Mouse (Mus musculus): ENCODE data around the gene Pdgfc. TPM values are rescaled to one million over a fixed set of nuclear protein-coding genes. Genes with fewer than 3 reads are reported as not detected.

The Pdgfc gene
- polyA plus RNA-seq, 1 experiment from 2014 or later, result 5.0 TPM

GRCm38 (mm10) chr3:81051522-81051921, 15.3 kb downstream of the Pdgfc start:
- Histone ChIP-seq H3K9me3 (no peaks in the 10 kb centered on the region), H3K4me1 (peaks cover 11% of the 10 kb centered on the region; the same call in 1 of the 2 replicates)
- ATAC-seq (ENCODE audit: extremely low read depth, insufficient number of reproducible peaks, low FRiP score, low TSS enrichment), result no peak

GRCm38 (mm10) chr3:81052422-81052821, 16.2 kb downstream of the Pdgfc start:
- no peak for ATAC-seq (ENCODE audit: extremely low read depth, insufficient number of reproducible peaks, low FRiP score, low TSS enrichment)

More at GRCm38 (mm10) chr3:81051522-81051921, 15.3 kb downstream of the Pdgfc start:
- Histone ChIP-seq H3K4me3 (no peak overlapping the region), H3K9ac (no peak overlapping the region), H3K27me3 (replicated peaks) (no peaks in the 10 kb centered on the region), H3K36me3 (no peaks in the 10 kb centered on the region), H3K27ac (replicated peaks) (no peak overlapping the region), H3K4me2 (no peak overlapping the region)

GRCm38 (mm10) chr3:81054074-81054473, 17.9 kb downstream of the Pdgfc start:
- H3K9ac ChIP-seq, result no peak overlapping the region
- H3K9me3 ChIP-seq, result no peaks in the 10 kb centered on the region
- no peak overlapping the region for H3K4me3 ChIP-seq

More at GRCm38 (mm10) chr3:81052422-81052821, 16.2 kb downstream of the Pdgfc start:
- H3K36me3 ChIP-seq, result no peaks in the 10 kb centered on the region
- no peak overlapping the region for H3K9ac ChIP-seq
- H3K4me1 ChIP-seq, result peaks cover 5% of the 10 kb centered on the region; the same call in 1 of the 2 replicates
- H3K27ac ChIP-seq (replicated peaks), result no peak overlapping the region
- WGBS, result 82% methylated on average over 6 of the region's 6 CpGs
- H3K9me3 ChIP-seq, result no peaks in the 10 kb centered on the region
- no peaks in the 10 kb centered on the region for H3K27me3 ChIP-seq (replicated peaks)
- H3K4me3 ChIP-seq, result no peak overlapping the region
- H3K4me2 ChIP-seq, result no peak overlapping the region

GRCm38 (mm10) chr3:81057719-81058118, 21.5 kb downstream of the Pdgfc start:
- Histone ChIP-seq H3K27me3 (replicated peaks) (no peaks in the 10 kb centered on the region), H3K9ac (no peak overlapping the region), H3K36me3 (no peaks in the 10 kb centered on the region), H3K9me3 (no peaks in the 10 kb centered on the region), H3K4me2 (no peak overlapping the region), H3K27ac (replicated peaks) (no peak overlapping the region), H3K4me1 (peaks cover 8% of the 10 kb centered on the region; the same call in 1 of the 2 replicates), H3K4me3 (no peak overlapping the region)
- ATAC-seq (ENCODE audit: extremely low read depth, insufficient number of reproducible peaks, low FRiP score, low TSS enrichment), result no peak
- WGBS, result 73% methylated on average over 1 of the region's 1 CpGs

More at GRCm38 (mm10) chr3:81054074-81054473, 17.9 kb downstream of the Pdgfc start:
- Histone ChIP-seq H3K4me1 (peaks cover 14% of the 10 kb centered on the region; the same call in 1 of the 2 replicates), H3K27ac (replicated peaks) (no peak overlapping the region), H3K36me3 (no peaks in the 10 kb centered on the region), H3K4me2 (no peak overlapping the region), H3K27me3 (replicated peaks) (no peaks in the 10 kb centered on the region)
- no peak for ATAC-seq (ENCODE audit: extremely low read depth, insufficient number of reproducible peaks, low FRiP score, low TSS enrichment)

DNA sequence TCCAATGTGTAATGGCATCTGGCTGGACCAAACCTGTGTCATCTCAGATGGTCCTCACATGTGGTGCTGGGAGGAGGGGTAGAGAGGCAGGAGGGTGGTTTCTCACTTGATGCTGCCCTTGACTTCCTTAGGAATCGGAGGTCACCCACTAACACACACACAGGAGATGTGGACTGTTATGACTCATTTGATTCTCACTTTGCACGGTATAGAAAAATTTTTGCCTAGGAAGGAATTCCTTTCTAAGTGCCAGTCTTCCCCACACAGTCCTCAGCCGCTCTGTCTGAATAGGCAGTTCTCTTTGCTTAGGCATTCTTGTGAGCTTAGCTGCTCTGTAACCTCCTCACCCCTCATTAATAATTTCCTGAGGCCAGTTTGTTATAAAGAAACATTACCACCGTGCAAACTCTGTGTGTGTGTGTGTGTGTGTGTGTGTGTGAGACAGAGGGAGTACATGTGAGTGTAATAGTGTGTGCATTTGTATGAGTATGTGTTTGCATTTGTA, 22.4 kb downstream of the Pdgfc start:
- no peaks in the 10 kb centered on the region for H3K9me3 ChIP-seq
- whole genome bisulfite sequencing, result 43% methylated on average over 4 of the region's 4 CpGs
- H3K4me3 ChIP-seq, result no peak overlapping the region
- no peak overlapping the region for H3K9ac ChIP-seq
- H3K4me2 ChIP-seq, result no peak overlapping the region
- H3K27ac ChIP-seq (replicated peaks), result no peak overlapping the region
- ATAC-seq (ENCODE audit: extremely low read depth, insufficient number of reproducible peaks, low FRiP score, low TSS enrichment), result no peak
- H3K4me1 ChIP-seq, result peaks cover 8% of the 10 kb centered on the region; the same call in 1 of the 2 replicates
- no peaks in the 10 kb centered on the region for H3K36me3 ChIP-seq
- no peaks in the 10 kb centered on the region for H3K27me3 ChIP-seq (replicated peaks)

DNA sequence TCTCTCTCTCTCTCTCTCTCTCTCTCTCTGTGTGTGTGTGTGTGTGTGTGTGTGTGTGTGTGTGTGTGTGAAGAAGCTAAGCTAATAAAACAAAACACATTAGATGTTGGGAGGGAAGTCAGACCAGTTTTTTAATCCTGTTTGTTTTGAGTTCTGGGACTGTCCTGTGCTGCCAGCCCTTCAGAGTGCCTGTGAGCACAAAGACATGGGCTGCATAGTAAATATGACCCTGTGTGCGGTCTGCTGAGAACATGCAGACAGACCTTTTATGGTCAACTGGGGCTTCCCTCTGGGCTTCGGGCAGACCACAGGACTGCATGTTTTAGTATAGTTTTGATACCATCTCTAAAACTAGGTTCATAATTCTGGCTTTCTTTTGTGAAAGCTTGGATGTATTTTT, 32.3 kb downstream of the Pdgfc start:
- H3K9ac ChIP-seq, result no peak overlapping the region
- H3K36me3 ChIP-seq, result no peaks in the 10 kb centered on the region
- H3K9me3 ChIP-seq, result no peaks in the 10 kb centered on the region
- H3K27ac ChIP-seq (replicated peaks), result no peak overlapping the region
- WGBS, result 44% methylated on average over 2 of the region's 2 CpGs
- no peaks in the 10 kb centered on the region for H3K27me3 ChIP-seq (replicated peaks)
- ATAC-seq (ENCODE audit: extremely low read depth, insufficient number of reproducible peaks, low FRiP score, low TSS enrichment), result no peak
- no peak overlapping the region for H3K4me2 ChIP-seq
- no peak overlapping the region for H3K4me3 ChIP-seq
- no peaks in the 10 kb centered on the region for H3K4me1 ChIP-seq

- no peaks in the 10 kb centered on the region for H3K27me3 ChIP-seq (replicated peaks)
Measured at GRCm38 (mm10) chr3:81101136-81101535, 64.9 kb downstream of the Pdgfc start.

DNA sequence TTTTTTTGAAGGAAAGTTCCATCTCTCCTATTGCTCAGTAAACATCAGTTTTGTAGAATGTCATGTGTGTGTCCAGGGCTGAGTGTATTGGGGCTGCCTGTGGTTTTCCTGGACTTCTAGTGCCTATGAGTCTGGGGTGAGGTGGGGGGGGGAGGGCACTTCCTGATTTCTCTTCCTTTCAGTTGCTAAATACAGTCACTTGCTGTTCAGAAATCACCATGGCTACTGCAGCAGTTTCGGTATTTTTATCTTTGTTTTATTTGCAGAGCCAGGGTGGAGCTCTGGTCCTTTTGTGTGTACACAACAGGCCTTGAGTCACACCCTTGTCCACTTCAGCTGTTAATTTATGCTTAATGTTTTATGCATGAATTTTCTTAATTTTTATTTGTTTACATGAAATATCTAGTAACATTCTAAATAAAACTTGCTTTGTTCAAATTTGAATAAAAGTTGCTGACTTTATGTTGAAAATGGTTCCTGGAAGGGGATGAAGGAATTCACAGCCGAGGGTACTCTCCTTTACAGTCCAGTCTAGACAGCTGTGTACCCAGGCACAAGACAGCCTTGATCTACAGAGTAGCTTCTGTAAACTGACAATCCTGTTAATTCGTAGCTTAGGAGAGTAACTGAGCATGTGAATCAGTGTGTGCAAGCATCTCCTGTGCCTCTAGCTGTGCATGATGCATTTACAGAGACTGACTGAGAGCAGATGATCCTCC, 66.1 kb downstream of the Pdgfc start:
- Histone ChIP-seq H3K36me3 (no peaks in the 10 kb centered on the region), H3K4me2 (no peak overlapping the region), H3K9ac (no peak overlapping the region), H3K27ac (replicated peaks) (no peak overlapping the region), H3K4me3 (no peak overlapping the region), H3K4me1 (peaks cover 5% of the 10 kb centered on the region; the same call in 1 of the 2 replicates), H3K9me3 (no peaks in the 10 kb centered on the region), H3K27me3 (replicated peaks) (no peaks in the 10 kb centered on the region)
- 37% methylated on average over 3 of the region's 3 CpGs for WGBS
- no peak for ATAC-seq (ENCODE audit: extremely low read depth, insufficient number of reproducible peaks, low FRiP score, low TSS enrichment)

More at GRCm38 (mm10) chr3:81101136-81101535, 64.9 kb downstream of the Pdgfc start:
- no peak for ATAC-seq (ENCODE audit: extremely low read depth, insufficient number of reproducible peaks, low FRiP score, low TSS enrichment)
- H3K9me3 ChIP-seq, result no peaks in the 10 kb centered on the region
- H3K4me3 ChIP-seq, result no peak overlapping the region
- no peak overlapping the region for H3K4me2 ChIP-seq
- 70% methylated on average over 1 of the region's 1 CpGs for WGBS
- H3K4me1 ChIP-seq, result peaks cover 10% of the 10 kb centered on the region; the same call in 1 of the 2 replicates
- no peaks in the 10 kb centered on the region for H3K36me3 ChIP-seq
- no peak overlapping the region for H3K27ac ChIP-seq (replicated peaks)
- H3K9ac ChIP-seq, result no peak overlapping the region

DNA sequence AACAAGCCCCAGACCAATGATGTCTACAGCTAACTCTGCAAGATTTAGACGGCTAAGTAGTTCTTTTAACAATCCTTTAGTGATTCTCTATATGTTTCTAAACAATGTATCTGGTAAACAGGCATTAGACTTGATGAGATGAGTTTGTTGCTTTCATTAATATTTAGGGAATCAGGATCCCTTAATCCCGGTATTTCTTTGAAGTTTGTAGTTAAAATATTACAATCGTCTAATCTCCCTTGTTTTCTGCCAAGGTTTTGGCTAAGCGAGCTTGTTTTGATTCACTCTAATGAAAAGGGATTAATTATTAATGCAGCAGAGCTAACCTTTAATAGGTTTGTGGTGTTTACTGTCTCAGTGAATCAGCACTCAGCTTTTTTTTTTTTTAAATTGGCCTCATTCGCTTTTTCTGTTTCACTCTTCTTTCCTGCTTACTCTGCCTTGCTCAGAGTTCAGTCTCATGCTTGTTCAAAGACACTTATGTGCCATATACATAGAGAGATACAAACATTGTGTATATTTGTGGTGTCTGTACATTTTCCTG, 66.7 kb downstream of the Pdgfc start:
- no peak overlapping the region for H3K27ac ChIP-seq (replicated peaks)
- no peaks in the 10 kb centered on the region for H3K27me3 ChIP-seq (replicated peaks)
- H3K4me3 ChIP-seq, result no peak overlapping the region
- WGBS, result 85% methylated on average over 5 of the region's 5 CpGs
- H3K36me3 ChIP-seq, result no peaks in the 10 kb centered on the region
- H3K9me3 ChIP-seq, result no peaks in the 10 kb centered on the region
- no peak overlapping the region for H3K4me2 ChIP-seq
- ATAC-seq (ENCODE audit: extremely low read depth, insufficient number of reproducible peaks, low FRiP score, low TSS enrichment), result no peak
- H3K9ac ChIP-seq, result no peak overlapping the region
- H3K4me1 ChIP-seq, result peaks cover 5% of the 10 kb centered on the region; the same call in 1 of the 2 replicates

- Histone ChIP-seq H3K27ac (replicated peaks) (no peak overlapping the region), H3K9ac (no peak overlapping the region), H3K9me3 (no peaks in the 10 kb centered on the region), H3K36me3 (no peaks in the 10 kb centered on the region), H3K4me2 (no peak overlapping the region), H3K4me3 (no peak overlapping the region), H3K27me3 (replicated peaks) (no peaks in the 10 kb centered on the region), H3K4me1 (no peaks in the 10 kb centered on the region)
- ATAC-seq (ENCODE audit: extremely low read depth, insufficient number of reproducible peaks, low FRiP score, low TSS enrichment), result no peak
- WGBS, result 49% methylated on average over 1 of the region's 1 CpGs
Measured at GRCm38 (mm10) chr3:81107515-81107914, 71.3 kb downstream of the Pdgfc start.

GRCm38 (mm10) chr3:81110968-81111367, 74.8 kb downstream of the Pdgfc start:
- 62% methylated on average over 1 of the region's 1 CpGs for WGBS

More at GRCm38 (mm10) chr3:81110968-81111367, 74.8 kb downstream of the Pdgfc start:
- Histone ChIP-seq H3K27ac (replicated peaks) (no peak overlapping the region), H3K4me3 (no peak overlapping the region), H3K36me3 (no peaks in the 10 kb centered on the region), H3K4me2 (no peak overlapping the region), H3K27me3 (replicated peaks) (no peaks in the 10 kb centered on the region), H3K9me3 (no peaks in the 10 kb centered on the region), H3K9ac (no peak overlapping the region), H3K4me1 (no peaks in the 10 kb centered on the region)
- no peak for ATAC-seq (ENCODE audit: extremely low read depth, insufficient number of reproducible peaks, low FRiP score, low TSS enrichment)

Measured in heart, embryonic 13.5 days (tissue).